Mouse (Mus musculus): ENCODE results near the gene Parp3.
A peak's percentile ranks its signal among the peaks of the same experiment; 100 is the strongest.

Gene Parp3

GRCm38 (mm10) chr9:106428719-106429220 is 48.0 kb downstream of the Parp3 start:
- no peak for DNase-seq (ENCODE audit: low spot score in 2 of 2)

DNA sequence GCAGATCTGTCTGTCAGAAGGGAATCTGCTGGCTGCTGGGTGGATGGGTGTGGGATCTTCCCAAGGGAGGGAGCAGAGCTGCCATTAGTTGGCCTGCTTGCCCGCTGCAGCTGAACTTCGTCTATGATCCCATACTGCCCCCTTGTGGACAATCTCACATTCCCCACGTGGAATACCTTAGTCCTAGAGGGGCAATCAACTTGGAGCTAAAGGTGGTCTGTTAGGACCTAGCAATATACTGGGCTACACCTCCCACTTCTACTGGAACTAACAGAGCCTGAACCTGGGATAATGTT is 54.9 kb downstream of the Parp3 start:
- peak; percentile 83 to 88 for DNase-seq (ENCODE audit: low spot score in 2 of 2)

DNA sequence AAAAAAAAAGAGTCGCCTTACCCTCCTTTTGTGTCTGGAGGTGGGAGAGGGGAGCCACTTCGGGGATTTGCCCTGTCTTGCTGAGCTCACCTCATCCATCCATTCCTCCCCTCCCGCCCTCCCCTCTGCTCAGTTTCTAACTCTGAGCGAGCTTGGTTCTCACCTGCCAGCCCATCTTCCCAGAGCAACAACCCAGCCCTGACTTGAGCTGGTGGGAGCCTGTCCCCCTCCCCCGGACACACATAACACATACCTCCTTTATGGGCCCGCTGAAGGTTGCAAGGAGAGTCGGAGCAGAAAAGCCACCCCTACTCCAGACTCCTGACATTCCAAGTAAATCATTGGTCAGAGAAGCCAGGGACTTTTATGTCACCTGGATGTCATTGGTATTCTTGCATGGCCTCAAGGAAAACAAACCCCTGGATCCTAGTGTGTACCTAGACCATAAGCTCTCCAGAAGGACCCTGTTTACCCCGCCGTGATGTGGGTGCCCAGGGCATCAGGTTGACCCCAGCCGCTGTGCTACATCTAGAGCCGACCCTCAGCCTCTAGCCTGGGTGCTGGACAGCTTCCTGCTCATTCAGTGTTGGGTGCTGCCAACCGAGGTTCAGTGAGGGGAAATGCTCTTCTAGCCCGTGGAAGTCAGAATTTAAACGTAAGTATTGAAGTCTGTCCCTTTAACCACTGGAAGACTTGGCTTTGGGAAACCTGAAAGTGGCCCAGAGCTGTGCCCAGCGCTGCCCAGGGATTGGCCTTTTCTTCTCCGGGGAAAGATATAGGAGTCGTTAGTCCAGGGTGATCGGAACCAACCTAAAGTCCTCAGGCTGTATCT is 55.5 kb downstream of the Parp3 start:
- no peak for DNase-seq (ENCODE audit: low spot score in 2 of 2)

- no peak for DNase-seq (ENCODE audit: low spot score in 2 of 2)
These were observed 56.1 kb downstream of the Parp3 start for GRCm38 (mm10) chr9:106420608-106421007.

All from cerebellum, postnatal 4 days (tissue).